Mouse (Mus musculus) left cerebral cortex, postnatal 25 days (tissue): ENCODE data around the gene Mog. TPM values are rescaled to one million over a fixed set of nuclear protein-coding genes. Genes with fewer than 3 reads are reported as not detected.

Experiments
- DNase-seq, 2 experiments: peaks; one replicate each; pipeline ENCODE4 v3.0.0; 2022; ENCODE audit warnings: low spot score in 2 of 2, mixed read lengths in 1 of 2
- intact Hi-C: fragments of 180-260 bp; cut with DNase I; formaldehyde crosslinking; loops from one replicate; pipeline ENCODE4 v1.15.1; 2025
- total RNA-seq, 2 experiments: library from RNA; stranded (reverse); gene quantifications; 2 replicates each; pipeline ENCODE4 v1.2.3; 2021

The Mog gene
- 10 to 100 TPM; 51.6 to 68.2 TPM for total RNA-seq

DNA sequence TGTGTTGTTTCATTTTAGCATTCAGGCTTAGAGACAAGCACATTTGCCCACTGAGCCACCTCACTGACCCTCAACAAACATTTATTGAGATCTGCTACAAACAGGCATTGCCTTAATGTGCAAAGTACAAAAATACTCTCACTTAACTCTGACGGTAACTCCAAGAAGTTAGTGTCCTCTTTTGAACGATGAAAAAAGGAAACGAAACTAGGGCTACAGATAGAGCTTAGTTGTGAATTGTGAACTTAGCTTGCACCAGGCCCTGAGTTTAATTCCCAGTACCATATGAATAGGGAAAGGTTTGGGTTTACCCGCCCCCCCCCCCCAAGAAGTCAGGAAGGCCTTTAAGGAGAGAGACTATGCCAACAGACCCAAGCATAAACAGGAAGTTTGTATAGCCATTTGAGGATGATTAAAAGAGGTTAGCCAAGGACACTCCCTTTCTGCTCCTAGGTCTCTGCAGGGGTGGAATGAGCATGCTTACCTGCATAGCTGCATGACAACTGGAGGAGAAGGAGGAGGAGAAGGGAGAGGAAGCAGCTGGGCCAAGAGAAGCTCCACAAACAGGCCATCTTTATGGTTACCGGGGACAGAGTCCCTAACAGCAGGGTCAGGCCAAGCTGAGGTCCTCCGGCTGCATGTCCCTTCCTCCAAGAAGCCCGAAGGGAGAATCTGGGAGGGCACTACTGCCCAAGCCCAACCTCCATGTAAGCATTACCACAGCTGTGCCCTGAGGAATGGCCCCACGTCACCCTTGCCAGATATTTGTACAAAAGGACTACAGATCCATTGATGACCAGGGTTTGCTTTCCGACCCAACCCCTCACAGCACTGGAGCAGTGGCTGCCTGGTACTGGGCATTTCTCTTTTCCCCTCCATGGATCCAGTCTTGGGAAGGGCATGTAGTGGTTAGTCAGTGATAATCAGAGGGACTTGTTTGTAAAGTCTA is at the start of gene Mog:
Gene Mog, minus strand, starts transcription at position 771 of the 949 bp plus-strand sequence.
- intact Hi-C loops, result no loop called here
- peak in 1 of 2 experiments; percentile 37 for DNase-seq

DNA sequence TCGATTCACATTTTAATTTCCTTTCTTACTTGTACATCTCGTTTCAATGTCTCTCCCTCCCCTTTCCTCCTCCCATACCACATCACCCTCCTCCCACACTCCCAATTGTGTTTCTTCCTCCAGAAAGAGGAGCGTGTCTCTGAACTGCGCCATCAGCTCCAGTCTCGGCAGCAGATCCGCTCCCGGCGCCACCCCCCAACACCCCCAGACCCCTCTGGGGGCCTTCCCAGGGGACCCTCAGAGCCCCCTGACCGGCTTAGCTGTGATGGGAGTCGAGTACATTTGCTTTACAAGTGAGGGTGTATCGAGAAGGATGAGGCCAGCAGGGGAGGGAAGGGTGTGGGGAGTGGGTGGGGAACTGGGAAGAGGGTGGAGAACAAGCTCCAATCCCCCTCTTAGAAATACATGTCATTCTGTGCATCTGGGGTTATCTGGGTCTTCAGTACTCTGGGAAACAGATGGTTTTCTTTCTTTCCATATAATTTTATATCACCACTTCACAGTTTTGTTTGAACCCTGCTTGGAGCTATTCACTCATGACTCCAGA is 49.6 kb upstream of the Mog start:
- intact Hi-C loops, result loop anchor here (2.0 kb wide), 1 partner anchor 14 kb away; no protein-coding TSS in a partner anchor

DNA sequence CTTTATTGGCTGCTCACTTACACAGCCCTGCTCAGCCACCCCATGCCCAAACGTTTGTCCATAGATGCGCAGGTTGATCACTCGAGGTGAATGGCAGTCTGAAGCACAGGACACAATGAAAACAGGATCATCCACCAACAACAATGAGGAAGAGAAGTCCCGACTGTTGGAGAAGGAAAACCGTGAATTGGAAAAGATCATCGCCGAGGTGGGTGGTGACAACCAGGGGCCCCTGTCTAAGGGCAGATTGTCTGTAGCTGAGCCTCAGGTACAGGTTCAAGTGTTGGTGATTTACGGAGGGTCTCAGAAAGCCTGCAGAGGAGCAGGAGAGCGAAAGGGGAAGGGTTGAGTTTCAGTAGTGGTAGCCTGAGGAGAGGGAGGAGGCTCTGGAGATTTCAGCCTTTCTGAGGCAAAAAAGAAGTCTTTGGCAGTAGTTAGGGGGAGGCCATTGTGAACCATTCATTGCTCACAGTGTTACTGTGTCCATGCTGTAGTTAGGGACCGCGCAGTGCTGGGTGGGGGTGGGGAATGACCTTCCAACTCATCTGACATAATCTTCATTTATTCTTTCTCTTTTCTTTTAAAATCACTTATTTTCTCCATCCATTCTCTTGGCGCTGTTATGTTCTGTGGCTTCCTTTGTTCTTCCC is 49.0 kb upstream of the Mog start:
- intact Hi-C loops, result loop anchor here (2.0 kb wide), 1 partner anchor 13 kb away; no protein-coding TSS in a partner anchor
- DNase-seq, result peak in 1 of 2 experiments; percentile 10

More for the DNA sequence above, 49.6 kb upstream of the Mog start:
- DNase-seq, result peak in 1 of 2 experiments; percentile 46

DNA sequence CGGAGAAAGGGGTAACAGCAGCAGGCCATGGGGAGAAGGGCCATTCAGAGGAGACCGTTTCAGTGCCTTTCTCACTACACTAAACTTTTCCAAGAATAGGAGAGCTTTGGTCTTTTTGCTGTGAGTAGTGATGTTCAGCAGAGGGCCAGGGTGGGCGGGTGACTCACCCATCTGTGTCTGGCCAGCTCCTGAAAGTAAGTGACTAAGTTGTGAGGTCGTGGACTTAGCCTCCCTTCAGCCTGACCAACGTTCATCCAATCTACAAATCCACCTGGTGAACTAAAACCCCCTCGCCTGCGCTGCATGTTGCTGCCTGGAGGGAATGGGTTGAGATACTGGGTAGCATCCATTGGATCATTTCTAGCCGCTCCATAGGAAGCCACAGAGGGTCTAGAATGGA is 46.9 kb upstream of the Mog start:
- no peak for DNase-seq
- intact Hi-C loops, result no loop called here

DNA sequence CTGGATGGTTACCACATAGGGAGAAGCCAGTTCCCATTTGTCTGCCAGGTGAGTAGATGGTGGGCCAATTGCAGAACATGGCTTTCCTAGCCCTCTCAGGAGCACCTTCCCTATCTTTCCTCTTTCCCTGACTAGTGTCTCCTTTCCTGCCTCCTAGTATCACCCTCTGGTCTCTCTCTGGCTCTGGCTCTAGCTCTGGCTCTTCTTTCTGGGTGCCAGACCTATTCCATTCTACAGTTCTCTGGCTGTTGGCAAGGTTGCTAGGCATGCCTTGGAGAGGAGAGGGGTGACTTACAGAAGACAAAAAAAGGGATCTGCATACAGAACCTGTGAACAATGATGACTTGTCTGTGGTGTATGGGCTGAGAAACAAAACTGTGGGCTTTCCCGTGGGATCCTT is 44.7 kb upstream of the Mog start:
- intact Hi-C loops, result no loop called here
- DNase-seq, result no peak

DNA sequence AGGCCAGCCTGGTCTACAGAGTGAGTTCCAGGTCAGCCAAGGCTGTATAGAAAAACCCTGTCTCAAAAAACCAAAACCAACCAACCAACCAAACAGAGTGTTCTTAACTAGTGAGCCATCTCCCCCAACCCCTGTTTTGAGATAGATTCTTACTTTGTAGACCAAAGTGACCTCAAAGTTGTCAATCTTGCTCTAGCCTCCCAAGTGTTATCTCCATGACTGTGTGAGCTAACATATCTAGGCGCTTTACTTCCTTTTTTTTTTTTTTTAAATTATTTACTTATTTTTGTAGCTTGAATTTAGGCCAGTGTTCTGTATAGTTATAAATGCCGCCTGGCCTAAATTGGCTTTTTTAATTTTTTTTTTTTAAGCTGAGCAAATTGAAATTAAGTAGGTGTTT is 42.8 kb upstream of the Mog start:
- intact Hi-C loops, result no loop called here
- no peak for DNase-seq

DNA sequence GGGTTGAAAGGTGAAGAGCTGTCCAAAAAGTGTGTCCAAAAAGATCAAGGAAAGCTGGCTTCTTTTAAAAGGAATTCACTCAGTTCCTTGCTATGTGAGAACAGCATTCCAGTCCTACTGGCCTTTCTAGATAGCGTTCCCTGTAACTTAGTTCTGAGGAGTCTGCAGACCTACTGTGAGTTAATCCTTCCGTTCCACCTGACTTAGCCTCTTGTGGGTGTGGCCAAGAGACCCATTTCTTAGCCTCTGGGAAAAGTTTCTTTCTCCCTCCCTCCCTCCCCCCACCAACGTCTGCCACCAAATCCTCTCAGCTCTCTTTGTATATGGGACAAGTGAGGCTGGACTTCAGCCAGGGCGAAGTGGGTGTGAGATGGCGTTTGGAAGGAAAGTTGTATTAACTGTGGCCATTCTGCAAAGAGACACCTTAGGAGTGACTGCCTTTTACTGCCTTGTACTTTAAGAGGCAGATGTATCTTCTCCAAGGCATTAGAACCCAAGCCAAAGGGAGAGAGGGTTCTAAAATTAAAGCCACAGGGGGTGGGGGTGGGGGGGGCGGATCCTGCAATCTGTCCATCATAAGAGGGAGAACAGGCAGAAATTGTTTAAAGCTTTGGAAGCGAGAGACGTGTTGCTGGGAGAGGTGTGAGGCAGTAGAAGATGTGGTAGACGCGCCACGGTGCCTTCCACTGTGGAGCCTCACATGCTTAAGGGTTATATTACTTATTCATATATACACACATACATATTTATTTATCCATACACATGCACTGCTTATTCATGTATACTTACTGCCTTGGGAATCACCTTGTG is 40.7 kb upstream of the Mog start:
- intact Hi-C loops, result no loop called here
- peak in 1 of 2 experiments; percentile 67 for DNase-seq

DNA sequence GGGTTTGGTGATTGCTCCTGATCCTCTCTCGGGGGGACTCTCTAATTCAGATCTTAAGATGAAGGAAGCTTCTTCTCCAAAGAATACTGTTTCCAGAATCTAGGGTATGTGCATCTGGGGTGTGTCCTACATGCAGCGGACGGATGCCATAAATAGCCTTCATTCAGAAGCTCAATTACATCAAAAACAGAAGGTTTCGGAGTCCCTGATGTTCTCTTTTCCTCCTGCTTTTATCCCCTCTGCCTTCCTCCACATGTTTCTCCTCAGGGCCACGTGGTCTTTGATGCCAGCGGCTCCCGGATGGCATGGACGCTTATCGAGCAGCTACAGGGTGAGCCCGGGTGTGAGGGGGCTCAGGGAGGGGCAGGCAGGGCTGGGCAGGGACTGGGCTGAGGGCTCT is 39.9 kb upstream of the Mog start:
- DNase-seq, result peak in 1 of 2 experiments; percentile 58
- intact Hi-C loops, result no loop called here

DNA sequence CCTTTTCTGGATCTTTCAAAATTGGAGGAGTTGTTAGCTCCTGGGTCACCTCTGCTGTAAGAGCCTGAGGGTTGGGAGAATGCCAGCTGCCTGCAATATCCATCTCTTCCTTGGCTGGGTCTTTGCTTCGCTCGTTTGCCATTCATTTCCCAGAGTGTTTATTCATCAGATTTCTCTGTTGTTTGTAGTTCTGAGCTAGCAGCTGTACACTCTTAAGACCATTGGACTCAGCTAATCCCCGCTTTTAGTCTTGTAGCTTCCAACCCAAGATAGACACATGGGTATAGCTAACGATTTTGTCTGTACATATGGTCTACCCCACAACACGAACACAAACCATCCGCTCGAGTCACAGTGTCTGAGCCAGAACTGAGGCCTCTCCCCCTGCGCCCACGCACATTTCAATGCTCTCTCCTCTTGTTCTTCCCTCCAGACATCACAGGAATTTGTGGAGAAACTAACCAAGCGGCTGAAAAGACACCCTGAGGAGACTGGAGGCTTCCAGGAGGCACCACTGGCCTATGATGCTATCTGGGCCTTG is 39.0 kb upstream of the Mog start:
- intact Hi-C loops, result no loop called here
- DNase-seq, result peak; percentile 71 to 87

DNA sequence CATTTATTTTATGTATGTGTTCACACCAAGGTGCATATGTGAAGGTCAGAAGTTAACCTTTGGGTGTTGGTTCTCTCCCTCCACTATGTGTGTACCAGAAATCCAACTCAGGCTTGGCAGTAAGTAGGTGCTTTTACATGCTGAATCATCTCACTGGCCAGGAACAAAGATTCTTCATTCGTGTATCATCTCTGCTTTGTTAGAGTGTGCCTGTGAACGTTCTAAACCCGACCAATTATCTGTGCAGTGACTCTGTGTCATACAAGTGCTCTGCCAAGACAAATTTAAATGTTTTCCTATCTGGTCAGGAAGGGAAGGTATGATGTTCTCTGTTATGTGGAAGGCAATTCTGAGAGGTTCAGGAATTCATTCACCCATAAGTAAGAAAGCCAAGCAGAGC is 38.2 kb upstream of the Mog start:
- peak in 1 of 2 experiments; percentile 46 for DNase-seq

DNA sequence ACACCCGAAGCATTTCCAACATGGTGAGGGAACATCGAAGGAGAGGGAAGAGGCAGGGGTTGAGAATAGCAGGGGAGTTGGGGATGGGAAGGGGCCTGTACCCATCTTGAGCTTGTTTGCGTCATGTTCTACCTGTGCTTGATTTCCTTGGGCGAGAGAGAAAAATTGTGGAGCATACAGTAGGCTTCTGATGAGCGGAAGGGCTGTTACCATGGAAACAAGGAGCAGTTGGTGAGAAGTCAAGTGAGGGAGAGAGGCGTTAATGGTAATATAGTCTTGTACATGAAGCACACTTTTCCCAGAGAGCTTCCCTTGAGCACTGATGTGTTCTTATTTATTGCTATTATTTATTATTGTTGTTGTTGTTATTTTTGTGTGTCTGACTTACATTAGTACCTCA is 33.8 kb upstream of the Mog start:
- DNase-seq, result no peak
- intact Hi-C loops, result no loop called here

More for the DNA sequence above, 38.2 kb upstream of the Mog start:
- intact Hi-C loops, result no loop called here

DNA sequence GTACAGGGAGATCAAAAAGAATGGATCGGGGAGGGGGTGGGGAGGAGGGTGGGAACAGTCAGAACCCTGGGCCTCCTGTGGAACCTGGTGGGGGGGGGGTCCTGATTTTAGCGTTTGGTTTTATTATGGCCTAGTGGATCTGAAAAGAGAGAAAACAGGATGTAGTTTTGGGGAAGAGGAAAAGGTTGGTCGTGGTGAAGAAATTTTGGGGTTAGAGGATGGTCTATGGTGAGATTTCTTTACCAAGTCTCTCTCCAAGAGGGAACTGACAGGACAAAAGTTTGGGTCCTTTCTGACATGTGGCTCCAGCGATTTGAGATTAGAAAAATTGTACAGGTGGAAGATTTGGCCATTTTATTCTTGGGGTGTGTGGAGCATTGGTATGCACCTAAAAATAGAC is 28.5 kb upstream of the Mog start:
- intact Hi-C loops, result no loop called here
- DNase-seq, result no peak

DNA sequence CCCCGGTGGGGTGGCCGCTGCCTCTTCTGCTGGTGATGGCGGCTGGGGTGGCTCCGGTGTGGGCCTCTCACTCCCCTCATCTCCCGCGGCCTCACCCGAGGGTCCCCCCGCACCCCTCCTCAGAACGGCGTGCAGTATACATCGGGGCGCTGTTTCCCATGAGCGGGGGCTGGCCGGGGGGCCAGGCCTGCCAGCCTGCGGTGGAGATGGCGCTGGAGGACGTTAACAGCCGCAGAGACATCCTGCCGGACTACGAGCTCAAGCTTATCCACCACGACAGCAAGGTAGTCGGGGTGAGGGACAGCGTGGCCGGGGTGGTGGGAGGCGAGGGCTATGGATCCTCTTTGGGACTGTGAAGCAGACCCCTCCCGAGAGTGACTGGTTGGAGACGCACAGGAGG is 27.7 kb upstream of the Mog start:
- intact Hi-C loops, result no loop called here
- DNase-seq, result peak in 1 of 2 experiments; percentile 36

DNA sequence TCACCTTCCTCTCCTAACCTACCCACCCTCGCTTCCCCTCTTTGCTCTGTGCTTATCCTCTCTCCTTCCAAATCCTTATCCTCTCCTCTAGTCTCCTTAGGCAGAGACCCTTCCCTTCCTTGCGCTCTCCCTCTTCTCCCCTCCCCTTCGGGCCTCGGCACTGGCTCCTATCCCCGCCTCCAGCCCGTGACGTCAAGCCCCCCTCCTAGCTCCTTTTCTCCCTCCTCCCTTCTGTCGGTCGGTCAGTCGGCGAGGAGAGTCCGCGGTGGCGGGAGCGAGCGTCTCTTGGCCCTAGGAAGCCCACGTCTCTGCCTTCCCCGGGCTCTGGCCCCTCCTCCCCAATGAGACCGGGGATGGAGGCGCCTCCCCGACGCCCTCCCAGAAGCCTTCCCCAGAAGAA is 27.2 kb upstream of the Mog start:
- intact Hi-C loops, result no loop called here
- DNase-seq, result peak; percentile 92 to 96

DNA sequence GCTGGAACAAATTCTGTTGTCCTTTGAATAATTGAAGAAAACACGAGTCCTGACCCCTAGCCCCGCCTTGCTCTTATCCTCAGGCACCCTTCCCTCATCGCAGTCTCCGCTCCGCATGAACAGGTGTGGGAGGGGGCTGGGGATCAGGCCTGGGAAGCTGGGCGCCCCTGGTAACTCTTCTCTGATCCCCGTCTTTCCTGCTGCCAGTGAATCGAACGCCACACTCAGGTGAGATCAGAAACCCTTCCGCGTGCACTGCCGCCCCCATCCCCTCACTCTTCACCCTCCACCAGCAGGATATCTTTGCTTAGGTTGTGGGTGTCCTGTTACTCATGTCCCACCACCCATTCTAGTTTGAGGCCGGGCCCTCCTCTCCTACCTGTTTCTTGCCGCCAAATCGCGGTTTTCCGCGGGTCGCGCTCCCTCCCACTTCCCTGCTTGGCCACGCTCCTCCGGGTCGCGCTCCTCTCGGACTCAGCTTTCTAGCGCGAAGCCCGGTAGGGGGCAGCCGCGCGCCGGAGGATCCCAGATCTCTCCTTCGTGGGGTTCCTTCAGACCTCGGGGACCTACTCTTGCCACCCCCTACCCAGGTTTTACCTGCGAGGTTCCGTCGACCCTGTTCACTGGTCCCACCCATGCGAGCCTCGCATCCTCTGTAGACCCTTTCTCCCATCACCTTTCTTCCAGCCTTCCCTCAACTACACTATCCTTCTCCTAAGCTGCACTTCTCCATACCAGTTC is 26.5 kb upstream of the Mog start:
- intact Hi-C loops, result loop anchor here (5.0 kb wide), 1 partner anchor 157 kb away; the partner anchor contains the start of gene Trim40
- peak; percentile 86 for DNase-seq

DNA sequence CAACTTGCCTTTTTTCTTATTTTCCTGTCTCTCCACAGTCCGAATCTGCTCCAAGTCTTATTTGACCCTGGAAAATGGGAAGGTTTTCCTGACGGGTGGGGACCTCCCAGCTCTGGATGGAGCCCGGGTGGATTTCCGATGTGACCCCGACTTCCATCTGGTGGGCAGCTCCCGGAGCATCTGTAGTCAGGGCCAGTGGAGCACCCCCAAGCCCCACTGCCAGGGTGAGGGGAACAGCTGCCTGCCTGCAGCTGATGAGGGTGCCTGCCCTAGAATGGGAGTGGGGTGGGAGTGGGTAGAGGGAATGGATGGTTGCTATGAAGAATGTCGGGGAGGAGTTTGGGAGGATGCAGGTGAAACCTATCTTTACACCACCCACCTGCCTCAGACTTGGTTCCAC is 25.2 kb upstream of the Mog start:
- intact Hi-C loops, result loop anchor here (5.0 kb wide), 1 partner anchor 156 kb away; the partner anchor contains the start of gene Trim40

DNA sequence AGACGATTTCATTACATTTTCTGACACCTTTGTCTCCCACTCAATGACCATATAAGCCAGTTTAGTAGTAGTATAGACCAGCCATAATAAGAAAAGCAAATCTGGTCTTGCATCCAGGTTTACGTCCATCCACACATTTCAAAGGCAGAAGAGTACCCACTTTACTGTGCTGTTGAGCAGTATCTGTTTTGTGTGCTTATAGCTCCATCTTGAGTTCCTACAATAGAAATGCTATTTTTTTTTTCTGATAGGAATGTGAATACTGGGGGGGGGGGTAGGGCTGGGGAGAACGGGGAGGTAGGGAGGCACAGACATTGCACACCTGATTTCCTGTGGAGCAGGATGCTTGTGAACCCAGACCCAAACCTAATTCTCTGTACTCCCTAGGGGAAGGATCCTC is 24.8 kb upstream of the Mog start:
- intact Hi-C loops, result loop anchor here (1.0 to 5.0 kb wide), 4 partner anchors 51 to 156 kb away; partner anchors contain the start of genes Ppp1r11 and Trim40
- peak in 1 of 2 experiments; percentile 56 for DNase-seq

More for the DNA sequence above, 25.2 kb upstream of the Mog start:
- DNase-seq, result no peak

DNA sequence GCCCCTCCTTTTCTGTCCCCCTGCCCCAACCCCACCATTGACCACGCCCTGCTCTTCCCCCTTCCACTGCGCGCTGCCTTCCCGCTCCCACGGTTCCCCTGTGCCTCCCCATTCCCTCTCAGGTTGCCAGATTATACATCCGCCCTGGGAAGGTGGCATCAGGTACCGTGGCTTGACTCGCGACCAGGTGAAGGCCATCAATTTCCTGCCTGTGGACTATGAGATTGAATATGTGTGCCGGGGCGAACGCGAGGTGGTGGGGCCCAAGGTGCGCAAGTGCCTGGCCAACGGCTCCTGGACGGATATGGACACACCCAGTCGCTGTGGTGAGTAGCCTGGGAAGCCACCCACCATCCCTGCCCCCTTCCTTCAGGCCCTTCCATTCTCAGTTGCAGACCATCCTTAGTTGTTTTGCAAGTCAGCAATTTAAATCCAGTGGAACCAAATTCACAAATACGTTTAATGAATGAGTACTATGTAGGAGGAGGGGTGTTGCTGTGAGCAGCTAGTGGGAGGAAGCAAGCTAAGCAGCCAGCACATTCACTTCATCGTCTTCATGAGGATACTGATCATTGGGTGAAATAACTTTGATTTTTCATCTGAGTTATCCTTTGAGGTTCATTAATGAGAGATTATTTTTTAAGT is 24.3 kb upstream of the Mog start:
- intact Hi-C loops, result loop anchor here (1.0 to 5.0 kb wide), 4 partner anchors 51 to 155 kb away; partner anchors contain the start of genes Ppp1r11 and Trim40
- no peak for DNase-seq
